Mouse (Mus musculus) heart, embryonic 12.5 days (tissue): ENCODE results near the gene Scpep1. TPM values are rescaled to one million over a fixed set of nuclear protein-coding genes. Genes with fewer than 3 reads are reported as not detected.
"Not testable (repeated sequence)": the region's sequence is repeated elsewhere in the genome, so short reads cannot be mapped to it uniquely, and the experiment has no call there.

ENCODE experiments used
- ATAC-seq: fragments of 200-750 bp; cut with Nextera tagmentation; 2 replicates; pipeline ENCODE4 v1.8.0; 2017; ENCODE audit warnings: moderate TSS enrichment, moderate library complexity; ENCODE audit not compliant: insufficient number of reproducible peaks, low FRiP score
- H3K27ac ChIP-seq: fragments of 300-500 bp; sonication (generic); 2 replicates; pipeline ENCODE4 v1.5.1; 2016; ENCODE audit warnings: mild to moderate bottlenecking, moderate library complexity; ENCODE audit not compliant: poor library complexity, severe bottlenecking
- H3K27me3 ChIP-seq: fragments of 300-500 bp; sonication (generic); replicated peaks from 2 replicates; pipeline ENCODE4 v1.6.1; 2016; ENCODE audit warnings: mild to moderate bottlenecking, moderate library complexity
- H3K36me3 ChIP-seq: fragments of 300-500 bp; sonication (generic); 2 replicates; pipeline ENCODE4 v1.6.1; 2016; ENCODE audit warnings: mild to moderate bottlenecking, moderate library complexity
- H3K4me1 ChIP-seq: fragments of 300-500 bp; sonication (generic); replicated peaks from 2 replicates; pipeline ENCODE4 v1.6.1; 2016; ENCODE audit warnings: mild to moderate bottlenecking
- H3K4me2 ChIP-seq: fragments of 300-500 bp; sonication (generic); 2 replicates; pipeline ENCODE4 v1.6.1; 2016; ENCODE audit warnings: mild to moderate bottlenecking, moderate library complexity
- H3K4me3 ChIP-seq: fragments of 300-500 bp; sonication (generic); 2 replicates; pipeline ENCODE4 v1.5.1; 2016; ENCODE audit warnings: mild to moderate bottlenecking
- H3K9ac ChIP-seq: fragments of 300-500 bp; sonication (generic); 2 replicates; pipeline ENCODE4 v1.6.1; 2016; ENCODE audit warnings: mild to moderate bottlenecking, moderate library complexity
- H3K9me3 ChIP-seq: fragments of 300-500 bp; sonication (generic); replicated peaks from 2 replicates; pipeline ENCODE4 v1.6.1; 2016; ENCODE audit warnings: mild to moderate bottlenecking, moderate library complexity
- WGBS: fragments of 180-500 bp; shearing (Covaris S2); methylation state at CpG from one replicate; pipeline ENCODE4 v1.1.7; 2016; 5-methylcytosine and 5-hydroxymethylcytosine counted together
- polyA plus RNA-seq: library from polyadenylated mRNA; unstranded; fragments of >200 nt; fragmentation: Nextera tagmentation; extraction: Ambion mirVana; gene quantifications from 2 replicates; pipeline ENCODE4 v1.2.1, GENCODE M21; 2016

Gene Scpep1
- polyA plus RNA-seq, 1 experiment from 2014 or later: 47.5 TPM

GRCm38 (mm10) chr11:88895235-88895634 is 60.0 kb downstream of the Scpep1 start:
- H3K27ac ChIP-seq, H3K36me3 ChIP-seq, H3K9me3 ChIP-seq, H3K9ac ChIP-seq, ATAC-seq, H3K4me1 ChIP-seq, H3K27me3 ChIP-seq: not testable (repeated sequence)
- peak overlapping the region; percentile 47 for H3K4me2 ChIP-seq
- H3K4me3 ChIP-seq: peak overlapping the region; percentile 41; the same call in 1 of the 2 replicates
- WGBS: 33% methylated on average over 14 of the region's 20 CpGs

GRCm38 (mm10) chr11:88894279-88894678 is 61.0 kb downstream of the Scpep1 start:
- not testable (repeated sequence) for H3K4me3 ChIP-seq, H3K4me1 ChIP-seq, ATAC-seq, H3K9ac ChIP-seq, H3K36me3 ChIP-seq, H3K27me3 ChIP-seq, H3K27ac ChIP-seq, H3K9me3 ChIP-seq, H3K4me2 ChIP-seq
- WGBS: 94% methylated on average over 9 of the region's 14 CpGs

GRCm38 (mm10) chr11:88893501-88893900 is 61.8 kb downstream of the Scpep1 start:
- not testable (repeated sequence) for H3K27ac ChIP-seq
- 100% methylated on average over 3 of the region's 8 CpGs for WGBS

GRCm38 (mm10) chr11:88892789-88893188 is 62.5 kb downstream of the Scpep1 start:
- 78% methylated on average over 23 of the region's 24 CpGs for WGBS
- H3K4me3 ChIP-seq, H3K9me3 ChIP-seq, H3K9ac ChIP-seq, H3K27me3 ChIP-seq, H3K27ac ChIP-seq, H3K4me2 ChIP-seq, H3K4me1 ChIP-seq, ATAC-seq, H3K36me3 ChIP-seq: not testable (repeated sequence)

More at GRCm38 (mm10) chr11:88893501-88893900, 61.8 kb downstream of the Scpep1 start:
- not testable (repeated sequence) for H3K4me2 ChIP-seq, H3K9ac ChIP-seq, H3K4me3 ChIP-seq, H3K36me3 ChIP-seq, H3K27me3 ChIP-seq, H3K4me1 ChIP-seq, H3K9me3 ChIP-seq, ATAC-seq

- 92% methylated on average over 20 of the region's 24 CpGs for WGBS
- not testable (repeated sequence) for H3K27ac ChIP-seq, H3K4me1 ChIP-seq, H3K36me3 ChIP-seq, ATAC-seq, H3K9me3 ChIP-seq, H3K27me3 ChIP-seq, H3K9ac ChIP-seq, H3K4me3 ChIP-seq, H3K4me2 ChIP-seq
These were observed 63.2 kb downstream of the Scpep1 start for GRCm38 (mm10) chr11:88891921-88892561.

- H3K4me2 ChIP-seq, H3K9me3 ChIP-seq, H3K9ac ChIP-seq, ATAC-seq, H3K4me3 ChIP-seq, H3K36me3 ChIP-seq, H3K27ac ChIP-seq, H3K27me3 ChIP-seq, H3K4me1 ChIP-seq: not testable (repeated sequence)
- 94% methylated on average over 11 of the region's 12 CpGs for WGBS
These were observed 63.8 kb downstream of the Scpep1 start for GRCm38 (mm10) chr11:88891446-88891845.

GRCm38 (mm10) chr11:88890904-88891303 is 64.4 kb downstream of the Scpep1 start:
- not testable (repeated sequence) for ATAC-seq, H3K27ac ChIP-seq, H3K9me3 ChIP-seq, H3K4me2 ChIP-seq, H3K4me3 ChIP-seq, H3K9ac ChIP-seq, H3K4me1 ChIP-seq, H3K27me3 ChIP-seq, H3K36me3 ChIP-seq
- WGBS: 86% methylated on average over 7 of the region's 11 CpGs

GRCm38 (mm10) chr11:88888996-88889395 is 66.3 kb downstream of the Scpep1 start:
- Histone ChIP-seq H3K4me2 (no peak overlapping the region), H3K9me3 (no peaks in the 10 kb centered on the region), H3K4me3 (no peak overlapping the region), H3K27ac (no peak overlapping the region), H3K27me3 (no peaks in the 10 kb centered on the region), H3K36me3 (no peaks in the 10 kb centered on the region), H3K4me1 (no peaks in the 10 kb centered on the region), H3K9ac (no peak overlapping the region)
- WGBS: 77% methylated on average over 2 of the region's 2 CpGs
- ATAC-seq: no peak

GRCm38 (mm10) chr11:88884376-88885065 is 70.7 kb downstream of the Scpep1 start:
- H3K9me3 ChIP-seq: no peaks in the 10 kb centered on the region
- WGBS: 60% methylated on average over 8 of the region's 8 CpGs
- H3K27ac ChIP-seq: no peak overlapping the region
- no peak overlapping the region for H3K4me3 ChIP-seq
- no peak for ATAC-seq
- no peaks in the 10 kb centered on the region for H3K4me1 ChIP-seq
- no peak overlapping the region for H3K9ac ChIP-seq
- no peak overlapping the region for H3K4me2 ChIP-seq
- no peaks in the 10 kb centered on the region for H3K36me3 ChIP-seq
- H3K27me3 ChIP-seq: no peaks in the 10 kb centered on the region

GRCm38 (mm10) chr11:88878011-88878410 is 77.3 kb downstream of the Scpep1 start:
- no peak for ATAC-seq
- WGBS: 86% methylated on average over 12 of the region's 12 CpGs
- Histone ChIP-seq H3K36me3 (no peaks in the 10 kb centered on the region), H3K27ac (no peak overlapping the region), H3K9me3 (0 out of 2 replicates have a peak, but pooled peaks cover 3% of the 10 kb centered on the region), H3K9ac (no peak overlapping the region), H3K4me3 (no peak overlapping the region), H3K4me2 (no peak overlapping the region), H3K27me3 (peaks cover 5% of the 10 kb centered on the region; the same call in 1 of the 2 replicates), H3K4me1 (peaks cover 4% of the 10 kb centered on the region)
